Mouse (Mus musculus) forebrain, embryonic 14.5 days (tissue): ENCODE measurements around the gene Vopp1. TPM values are rescaled to one million over a fixed set of nuclear protein-coding genes. Genes with fewer than 3 reads are reported as not detected.

Experiments used
- ATAC-seq: fragments of 200-750 bp; cut with Nextera tagmentation; 2 replicates; pipeline ENCODE4 v1.8.0; 2017; ENCODE audit warnings: mild to moderate bottlenecking, moderate library complexity
- DNase-seq: peaks from one replicate; pipeline ENCODE4 v3.0.0-alpha.2; 2015; ENCODE audit warnings: low spot score
- H3K27ac ChIP-seq: fragments of 300-500 bp; sonication (generic); 2 replicates; pipeline ENCODE4 v1.5.1; 2014; ENCODE audit warnings: low read depth, mild to moderate bottlenecking, control low read depth, low read length, moderate library complexity
- H3K27me3 ChIP-seq: fragments of 300-500 bp; sonication (generic); replicated peaks from 2 replicates; pipeline ENCODE4 v1.6.1; 2014; ENCODE audit warnings: low read length, control low read depth, mixed read lengths; ENCODE audit not compliant: control insufficient read depth, insufficient read depth
- H3K36me3 ChIP-seq: fragments of 300-500 bp; sonication (generic); 2 replicates; pipeline ENCODE4 v1.6.1; 2014; ENCODE audit warnings: low read length, control low read depth; ENCODE audit not compliant: control insufficient read depth, insufficient read depth
- H3K4me1 ChIP-seq: fragments of 300-500 bp; sonication (generic); 2 replicates; pipeline ENCODE4 v1.6.1; 2014; ENCODE audit warnings: antibody characterized with exemption, low read length, control low read depth; ENCODE audit not compliant: control insufficient read depth, insufficient read depth
- H3K4me2 ChIP-seq: fragments of 300-500 bp; sonication (generic); 2 replicates; pipeline ENCODE4 v1.6.1; 2014; ENCODE audit warnings: mild to moderate bottlenecking, control low read depth, low read length
- H3K4me3 ChIP-seq: fragments of 300-500 bp; sonication (generic); 2 replicates; pipeline ENCODE4 v1.5.1; 2014; ENCODE audit warnings: low read depth, low read length, control low read depth
- H3K9ac ChIP-seq: fragments of 300-500 bp; sonication (generic); 2 replicates; pipeline ENCODE4 v1.6.1; 2014; ENCODE audit warnings: mild to moderate bottlenecking, low read length, control low read depth, moderate library complexity
- H3K9me3 ChIP-seq: fragments of 300-500 bp; sonication (generic); replicated peaks from 2 replicates; pipeline ENCODE4 v1.6.1; 2016; ENCODE audit warnings: low read length, control low read depth, mixed read lengths; ENCODE audit not compliant: control insufficient read depth
- WGBS: fragments of 180-500 bp; shearing (Covaris S2); extraction: QIAGEN DNeasy Blood & Tissue Kit; methylation state at CpG from one replicate; pipeline ENCODE4 v1.1.7; 2014; 5-methylcytosine and 5-hydroxymethylcytosine counted together
- polyA plus RNA-seq: library from polyadenylated mRNA; unstranded; fragments of >200 nt; fragmentation: Nextera tagmentation; extraction: Ambion mirVana; gene quantifications from 2 replicates; pipeline ENCODE4 v1.2.1, GENCODE M21; 2014

Gene Vopp1
- polyA plus RNA-seq, 1 experiment from 2014 or later = 81.3 TPM

DNA sequence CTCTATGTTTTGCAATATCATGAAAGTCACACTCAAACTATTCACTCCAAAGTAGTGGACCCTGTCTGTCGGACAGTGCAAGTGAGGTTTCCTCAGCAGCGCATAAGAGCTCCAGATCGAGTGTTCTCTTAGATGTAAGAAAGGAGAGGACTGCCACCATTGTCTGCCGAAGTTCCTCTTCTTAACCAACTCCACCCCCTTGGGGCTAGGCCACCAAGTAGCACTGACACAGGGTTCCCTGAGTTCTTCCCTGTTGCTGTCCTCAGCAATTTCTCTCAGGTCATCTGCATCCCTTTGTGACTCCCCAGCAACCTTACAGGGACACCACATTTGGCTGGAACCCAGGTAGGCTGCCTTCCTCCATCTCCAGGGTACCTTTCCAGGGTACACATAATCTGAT lies 34.4 kb downstream of the Vopp1 start:
- Histone ChIP-seq H3K36me3 (peaks cover 9% of the 10 kb centered on the region), H3K27ac (no peak overlapping the region), H3K27me3 (no peaks in the 10 kb centered on the region), H3K9me3 (no peaks in the 10 kb centered on the region), H3K9ac (no peak overlapping the region), H3K4me3 (no peak overlapping the region), H3K4me1 (no peaks in the 10 kb centered on the region), H3K4me2 (no peak overlapping the region)
- DNase-seq = no peak
- ATAC-seq = no peak
- 88% methylated on average over 4 of the region's 4 CpGs for WGBS

DNA sequence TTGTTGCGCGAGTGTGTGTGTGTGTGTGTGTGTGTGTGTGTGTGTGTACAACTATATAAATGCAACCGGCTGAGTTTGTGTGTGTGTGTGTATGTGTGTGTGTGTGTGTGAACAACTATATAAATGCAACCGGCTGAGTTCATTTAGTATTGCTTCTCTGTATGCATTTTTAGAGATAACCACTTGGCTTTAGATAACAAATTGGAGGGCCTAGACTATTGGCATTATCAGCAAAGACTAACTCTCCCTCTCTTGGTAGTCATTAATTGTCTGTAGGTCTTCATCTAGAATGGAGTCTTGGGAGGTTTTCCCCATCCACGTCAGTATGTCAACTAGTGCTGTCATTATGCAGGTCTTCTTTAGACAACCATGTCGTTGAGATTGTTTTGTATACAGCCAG lies 37.6 kb downstream of the Vopp1 start:
- no peak for ATAC-seq
- H3K4me3 ChIP-seq = no peak overlapping the region
- H3K36me3 ChIP-seq = peaks cover 9% of the 10 kb centered on the region
- no peaks in the 10 kb centered on the region for H3K9me3 ChIP-seq
- no peak overlapping the region for H3K4me2 ChIP-seq
- H3K27ac ChIP-seq = no peak overlapping the region
- 96% methylated on average over 6 of the region's 6 CpGs for WGBS
- H3K9ac ChIP-seq = no peak overlapping the region
- DNase-seq = no peak
- H3K27me3 ChIP-seq = no peaks in the 10 kb centered on the region
- H3K4me1 ChIP-seq = no peaks in the 10 kb centered on the region

DNA sequence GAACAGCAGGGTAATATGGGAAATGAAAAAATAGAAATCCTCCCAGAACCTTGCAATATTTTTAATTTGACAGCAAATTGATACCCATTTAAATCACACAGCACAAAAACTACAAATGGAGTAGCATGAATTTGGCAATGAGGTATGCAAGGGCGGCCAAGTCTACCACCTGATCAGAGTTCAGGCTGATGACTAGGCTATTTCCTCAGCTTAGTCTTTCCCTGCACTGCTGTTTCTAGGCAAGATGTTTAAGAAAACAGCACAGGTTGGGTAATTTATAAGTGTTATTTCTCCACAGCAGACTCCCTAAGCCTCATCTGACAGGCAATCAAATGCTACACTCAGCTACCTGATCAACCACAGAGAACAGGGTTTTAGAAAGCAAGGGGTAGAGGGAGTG lies 40.7 kb downstream of the Vopp1 start:
- Histone ChIP-seq H3K4me3 (no peak overlapping the region), H3K4me2 (no peak overlapping the region), H3K4me1 (no peaks in the 10 kb centered on the region), H3K9ac (no peak overlapping the region), H3K9me3 (no peaks in the 10 kb centered on the region), H3K27ac (no peak overlapping the region), H3K27me3 (no peaks in the 10 kb centered on the region), H3K36me3 (peaks cover 9% of the 10 kb centered on the region)
- no peak for ATAC-seq
- 94% methylated on average over 1 of the region's 1 CpGs for WGBS
- DNase-seq = no peak

DNA sequence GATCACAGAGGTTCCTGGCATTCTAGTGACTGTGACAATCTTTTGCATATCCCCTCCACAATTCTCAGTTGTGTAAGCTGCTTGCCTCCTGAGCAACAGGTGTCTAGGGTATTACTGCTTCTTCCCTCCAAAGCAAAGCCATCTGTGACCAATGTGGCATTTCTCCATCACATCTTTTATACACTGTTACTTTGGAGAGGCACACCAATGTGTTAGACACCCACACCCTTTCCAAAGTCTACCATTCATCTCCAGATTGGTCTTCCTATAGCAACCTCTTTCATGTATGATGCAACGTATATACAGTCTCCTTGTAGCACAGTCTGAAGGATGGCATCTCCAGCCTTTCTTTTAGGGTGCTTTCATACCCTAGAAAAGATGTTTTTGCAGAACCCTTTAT lies 42.3 kb downstream of the Vopp1 start:
- no peak overlapping the region for H3K27ac ChIP-seq

DNA sequence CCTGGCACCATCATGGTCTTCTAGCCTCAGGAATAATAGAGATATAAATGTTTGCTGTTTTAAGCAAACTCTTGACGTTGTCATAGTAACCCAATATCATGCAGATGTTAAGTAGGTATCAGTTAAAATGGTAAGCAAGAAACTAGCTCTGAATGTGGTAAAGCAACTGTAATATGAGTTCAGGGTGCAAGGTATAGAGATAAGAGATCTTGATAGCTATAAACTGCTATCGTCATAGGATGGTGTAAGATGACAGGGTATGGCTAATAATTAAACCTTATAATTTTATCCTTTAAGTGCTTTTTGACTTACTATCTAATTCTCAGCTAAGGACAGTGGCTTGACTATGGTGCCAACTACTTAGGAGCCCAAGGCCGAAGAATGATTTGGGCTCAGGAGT lies 44.6 kb downstream of the Vopp1 start:
- no peaks in the 10 kb centered on the region for H3K27me3 ChIP-seq
- no peak overlapping the region for H3K4me2 ChIP-seq
- 92% methylated on average over 3 of the region's 3 CpGs for WGBS
- ATAC-seq (no peak), DNase-seq (no peak)
- no peak overlapping the region for H3K4me3 ChIP-seq
- H3K4me1 ChIP-seq = no peaks in the 10 kb centered on the region
- H3K36me3 ChIP-seq = no peaks in the 10 kb centered on the region
- H3K9ac ChIP-seq = no peak overlapping the region
- H3K27ac ChIP-seq = no peak overlapping the region
- H3K9me3 ChIP-seq = no peaks in the 10 kb centered on the region

More for the DNA sequence above, 42.3 kb downstream of the Vopp1 start:
- Histone ChIP-seq H3K27me3 (no peaks in the 10 kb centered on the region), H3K4me1 (no peaks in the 10 kb centered on the region), H3K9ac (no peak overlapping the region), H3K36me3 (0 out of 2 replicates have a peak, but pooled peaks cover 5% of the 10 kb centered on the region), H3K4me2 (no peak overlapping the region), H3K9me3 (no peaks in the 10 kb centered on the region), H3K4me3 (no peak overlapping the region)
- no peak for DNase-seq
- no peak for ATAC-seq
- 98% methylated on average over 1 of the region's 1 CpGs for WGBS

DNA sequence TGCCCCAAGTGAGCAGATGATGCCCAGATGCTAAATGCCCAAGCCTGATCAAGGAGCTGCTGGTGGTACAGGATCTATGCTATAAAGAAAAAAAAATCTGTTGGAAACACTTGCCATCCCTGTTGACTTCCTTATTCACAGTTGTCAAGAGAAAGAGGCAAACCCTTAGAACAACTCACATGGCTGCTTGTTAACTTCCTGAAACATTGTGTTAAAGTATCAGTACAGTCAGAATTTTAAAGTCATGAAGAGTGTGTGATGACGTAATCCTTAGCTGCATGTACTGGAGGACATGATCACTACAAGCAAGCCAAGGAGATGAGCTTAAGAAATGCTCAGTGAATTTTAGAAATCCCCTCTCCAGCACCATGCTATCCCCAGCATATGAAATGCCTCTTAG lies 51.2 kb downstream of the Vopp1 start:
- H3K27me3 ChIP-seq = no peaks in the 10 kb centered on the region
- WGBS = 83% methylated on average over 1 of the region's 1 CpGs
- no peak for DNase-seq
- peaks cover 12% of the 10 kb centered on the region for H3K36me3 ChIP-seq
- H3K27ac ChIP-seq = no peak overlapping the region
- ATAC-seq = no peak
- no peak overlapping the region for H3K4me3 ChIP-seq
- no peak overlapping the region for H3K4me2 ChIP-seq
- H3K9me3 ChIP-seq = no peaks in the 10 kb centered on the region
- H3K9ac ChIP-seq = no peak overlapping the region
- no peaks in the 10 kb centered on the region for H3K4me1 ChIP-seq

DNA sequence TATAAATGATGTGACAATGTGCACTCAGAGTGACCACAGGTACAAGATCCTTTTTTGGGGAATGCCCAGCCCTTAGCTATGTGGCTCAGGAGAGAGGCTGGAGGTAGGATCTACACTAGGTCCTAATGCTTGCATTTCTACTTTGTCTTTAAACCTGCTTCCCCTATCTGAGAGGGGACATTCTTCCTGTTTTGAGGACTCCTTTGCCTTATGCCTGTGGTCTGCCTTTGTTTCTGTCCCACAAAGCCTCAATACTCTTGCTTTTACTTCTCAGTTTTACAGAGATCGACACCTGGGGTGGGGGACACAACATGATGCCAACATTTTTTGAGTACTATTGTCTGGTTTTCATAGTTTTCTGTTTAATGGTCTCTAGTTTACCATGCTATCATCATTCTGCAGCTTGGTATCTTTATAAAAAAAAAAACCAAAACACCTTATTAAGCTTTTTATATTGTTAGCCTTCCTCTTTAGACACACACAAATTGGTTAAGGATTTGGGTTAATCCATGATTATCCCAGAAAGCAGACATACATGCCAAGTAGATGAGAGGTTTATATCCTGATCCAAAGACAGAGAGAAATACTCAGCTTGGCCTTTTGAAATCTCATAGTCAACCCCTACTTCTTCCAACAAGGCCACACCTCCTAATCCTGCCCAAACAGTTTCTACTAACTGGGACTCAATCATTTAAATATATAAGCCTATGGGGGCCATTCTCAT lies 54.3 kb downstream of the Vopp1 start:
- no peaks in the 10 kb centered on the region for H3K27me3 ChIP-seq
- no peak overlapping the region for H3K27ac ChIP-seq
- no peak for ATAC-seq
- H3K4me2 ChIP-seq = no peak overlapping the region
- no peaks in the 10 kb centered on the region for H3K4me1 ChIP-seq
- no peaks in the 10 kb centered on the region for H3K9me3 ChIP-seq
- no peak for DNase-seq
- H3K4me3 ChIP-seq = no peak overlapping the region
- no peak overlapping the region for H3K9ac ChIP-seq
- WGBS = 94% methylated on average over 1 of the region's 1 CpGs
- peaks cover 20% of the 10 kb centered on the region for H3K36me3 ChIP-seq

DNA sequence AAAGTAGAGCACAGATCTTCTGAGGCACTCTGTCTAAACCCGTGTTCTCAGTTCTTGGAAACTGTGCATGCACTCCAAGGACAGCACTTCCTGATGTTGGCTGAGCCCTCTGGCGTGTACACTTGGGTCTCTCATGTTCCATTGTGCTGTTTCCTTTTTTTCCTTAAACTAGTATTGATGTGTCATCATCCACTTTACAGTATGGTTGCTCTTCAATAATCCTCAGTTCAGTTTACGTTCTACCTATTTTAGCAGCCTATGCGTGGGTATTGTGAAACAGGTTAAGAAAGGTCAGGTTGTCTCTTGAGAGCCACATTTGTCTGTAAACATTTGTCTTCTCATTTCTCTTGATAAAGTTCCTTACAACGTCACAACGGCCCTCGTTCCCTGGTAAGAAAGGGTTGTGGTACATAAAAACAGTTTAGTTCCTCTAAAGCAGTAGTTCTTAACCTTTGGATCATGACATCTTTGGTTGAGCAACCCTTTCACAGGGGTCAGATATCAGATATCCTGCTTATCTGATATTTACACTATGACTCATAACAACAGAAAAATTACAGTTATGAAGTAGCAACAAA lies 55.9 kb downstream of the Vopp1 start:
- no peak overlapping the region for H3K27ac ChIP-seq
- H3K9ac ChIP-seq = no peak overlapping the region
- H3K4me3 ChIP-seq = no peak overlapping the region
- H3K4me2 ChIP-seq = no peak overlapping the region
- no peaks in the 10 kb centered on the region for H3K9me3 ChIP-seq
- no peaks in the 10 kb centered on the region for H3K27me3 ChIP-seq
- ATAC-seq (no peak), DNase-seq (no peak)
- no peaks in the 10 kb centered on the region for H3K4me1 ChIP-seq
- 95% methylated on average over 7 of the region's 7 CpGs for WGBS
- H3K36me3 ChIP-seq = peaks cover 17% of the 10 kb centered on the region

DNA sequence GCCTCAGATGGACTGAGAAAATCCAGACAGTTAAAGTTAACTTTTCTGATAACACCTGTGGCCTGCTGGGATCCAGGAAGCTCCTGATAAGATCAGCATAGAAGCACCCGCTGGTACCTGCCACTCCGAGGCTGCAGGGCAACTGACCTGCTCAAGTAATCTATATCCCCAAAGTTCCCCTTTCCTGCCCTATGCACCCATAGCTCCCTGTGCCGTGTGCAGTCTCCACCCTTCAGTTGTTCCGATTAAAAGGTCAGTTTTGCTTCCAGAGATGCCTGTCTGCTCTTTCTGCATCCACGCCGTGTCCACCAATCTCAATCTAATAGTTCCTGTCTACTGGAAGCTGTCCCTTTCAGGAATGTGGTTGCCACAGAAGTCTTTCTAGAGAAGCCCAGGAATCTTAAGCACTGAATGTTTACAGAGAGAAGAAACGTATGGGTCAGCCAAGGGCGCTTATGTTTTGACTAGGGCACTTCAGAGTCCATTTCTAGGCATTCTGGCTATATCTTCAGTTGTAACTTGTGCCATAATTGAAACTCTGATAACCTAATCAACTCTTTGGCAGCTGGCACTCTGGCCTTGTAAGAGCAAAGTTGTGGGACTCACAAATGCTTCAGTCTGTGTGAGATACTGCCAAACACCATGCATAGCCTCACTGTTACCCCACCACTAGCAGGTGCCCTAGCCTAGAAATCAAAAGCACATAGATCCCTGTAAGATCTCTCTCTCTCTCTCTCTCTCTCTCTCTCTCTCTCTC lies 57.7 kb downstream of the Vopp1 start:
- H3K4me3 ChIP-seq = no peak overlapping the region
- 90% methylated on average over 8 of the region's 8 CpGs for WGBS
- no peak for ATAC-seq

More for the DNA sequence above, 57.7 kb downstream of the Vopp1 start:
- Histone ChIP-seq H3K4me2 (no peak overlapping the region), H3K9me3 (no peaks in the 10 kb centered on the region), H3K27ac (no peak overlapping the region), H3K4me1 (no peaks in the 10 kb centered on the region), H3K27me3 (no peaks in the 10 kb centered on the region), H3K9ac (no peak overlapping the region), H3K36me3 (peaks cover 11% of the 10 kb centered on the region; the same call in 1 of the 2 replicates)
- no peak for DNase-seq
